Mouse (Mus musculus): ENCODE data around the gene Aff4.

GRCm38 (mm10) chr11:53413871-53414270 is 63.2 kb downstream of the Aff4 start:
- TF ChIP-seq TAL1 (IDR thresholded peaks at IDR 0.05; ENCODE audit: low read length): no peak
- no peak for TF ChIP-seq GATA1 (IDR thresholded peaks at IDR 0.05; ENCODE audit: low read length)

All from erythroblast, embryonic 14.5 days (primary cell).